Mouse (Mus musculus): ENCODE measurements around the gene Glrx2. TPM values are rescaled to one million over a fixed set of nuclear protein-coding genes. Genes with fewer than 3 reads are reported as not detected.

The Glrx2 gene
- polyA plus RNA-seq, 1 experiment from 2014 or later: 81.3 TPM

GRCm38 (mm10) chr1:143739361-143740350, 23.5 kb downstream of the Glrx2 start:
- Histone ChIP-seq H3K4me1 (ENCODE audit: control insufficient read depth, insufficient read depth, low read length) (peaks cover 5% of the 10 kb centered on the region), H3K4me3 (ENCODE audit: low read length) (peak overlapping the region; percentile 80), H3K4me2 (ENCODE audit: low read depth, low read length) (peak overlapping the region; percentile 90), H3K36me3 (ENCODE audit: control insufficient read depth, insufficient read depth, low read length) (peaks cover 8% of the 10 kb centered on the region; the same call in 1 of the 2 replicates), H3K27me3 (replicated peaks; ENCODE audit: control insufficient read depth, insufficient read depth, low read length) (no peaks in the 10 kb centered on the region), H3K9ac (ENCODE audit: low read depth, low read length) (peak overlapping the region; percentile 91), H3K9me3 (ENCODE audit: control insufficient read depth, low read length) (no peaks in the 10 kb centered on the region), H3K27ac (ENCODE audit: low read length) (peak overlapping the region; percentile 88)
- under 1% methylated on average over 66 of the region's 71 CpGs for WGBS
- peak; percentile 96 for ATAC-seq

DNA sequence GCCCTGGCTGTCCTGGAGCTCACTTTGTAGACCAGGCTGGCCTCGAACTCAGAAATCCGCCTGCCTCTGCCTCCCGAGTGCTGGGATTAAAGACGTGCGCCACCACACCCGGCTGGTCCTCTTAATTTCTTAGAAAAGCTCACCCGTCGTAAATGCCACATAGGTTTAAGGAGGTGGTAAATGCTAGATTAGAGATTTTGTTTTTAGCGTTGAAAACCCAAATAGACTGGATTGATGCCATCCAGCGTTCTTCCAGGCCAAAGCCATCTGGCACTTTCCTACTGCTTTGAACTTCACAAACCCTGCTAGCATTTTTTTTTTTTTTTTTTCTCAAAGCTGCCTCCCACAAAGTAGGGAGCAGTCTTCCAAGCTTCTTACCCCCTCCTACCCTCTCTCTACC, 24.4 kb downstream of the Glrx2 start:
- 88% methylated on average over 10 of the region's 10 CpGs for WGBS
- H3K4me2 ChIP-seq (ENCODE audit: low read depth, low read length): no peak overlapping the region
- H3K27me3 ChIP-seq (replicated peaks; ENCODE audit: control insufficient read depth, insufficient read depth, low read length): no peaks in the 10 kb centered on the region
- ATAC-seq: no peak
- H3K36me3 ChIP-seq (ENCODE audit: control insufficient read depth, insufficient read depth, low read length): peaks cover 12% of the 10 kb centered on the region; the same call in 1 of the 2 replicates
- H3K9ac ChIP-seq (ENCODE audit: low read depth, low read length): no peak overlapping the region
- peaks cover 5% of the 10 kb centered on the region for H3K4me1 ChIP-seq (ENCODE audit: control insufficient read depth, insufficient read depth, low read length)
- no peak overlapping the region for H3K4me3 ChIP-seq (ENCODE audit: low read length)
- H3K27ac ChIP-seq (ENCODE audit: low read length): no peak overlapping the region
- H3K9me3 ChIP-seq (ENCODE audit: control insufficient read depth, low read length): no peaks in the 10 kb centered on the region

GRCm38 (mm10) chr1:143741331-143741730, 25.2 kb downstream of the Glrx2 start:
- H3K36me3 ChIP-seq (ENCODE audit: control insufficient read depth, insufficient read depth, low read length): peaks cover 12% of the 10 kb centered on the region; the same call in 1 of the 2 replicates

GRCm38 (mm10) chr1:143742186-143742585, 26.0 kb downstream of the Glrx2 start:
- no peak overlapping the region for H3K4me2 ChIP-seq (ENCODE audit: low read depth, low read length)

More at GRCm38 (mm10) chr1:143741331-143741730, 25.2 kb downstream of the Glrx2 start:
- no peak for ATAC-seq
- Histone ChIP-seq H3K4me1 (ENCODE audit: control insufficient read depth, insufficient read depth, low read length) (peaks cover 5% of the 10 kb centered on the region), H3K4me3 (ENCODE audit: low read length) (no peak overlapping the region), H3K27me3 (replicated peaks; ENCODE audit: control insufficient read depth, insufficient read depth, low read length) (no peaks in the 10 kb centered on the region), H3K9ac (ENCODE audit: low read depth, low read length) (no peak overlapping the region), H3K9me3 (ENCODE audit: control insufficient read depth, low read length) (no peaks in the 10 kb centered on the region), H3K27ac (ENCODE audit: low read length) (no peak overlapping the region), H3K4me2 (ENCODE audit: low read depth, low read length) (no peak overlapping the region)
- 92% methylated on average over 5 of the region's 5 CpGs for WGBS

GRCm38 (mm10) chr1:143745871-143746270, 29.7 kb downstream of the Glrx2 start:
- Histone ChIP-seq H3K4me2 (ENCODE audit: low read depth, low read length) (no peak overlapping the region), H3K36me3 (ENCODE audit: control insufficient read depth, insufficient read depth, low read length) (peaks cover 12% of the 10 kb centered on the region; the same call in 1 of the 2 replicates), H3K27ac (ENCODE audit: low read length) (no peak overlapping the region), H3K9ac (ENCODE audit: low read depth, low read length) (no peak overlapping the region), H3K9me3 (ENCODE audit: control insufficient read depth, low read length) (no peaks in the 10 kb centered on the region), H3K4me3 (ENCODE audit: low read length) (no peak overlapping the region), H3K27me3 (replicated peaks; ENCODE audit: control insufficient read depth, insufficient read depth, low read length) (no peaks in the 10 kb centered on the region), H3K4me1 (ENCODE audit: control insufficient read depth, insufficient read depth, low read length) (no peaks in the 10 kb centered on the region)
- ATAC-seq: no peak
- 86% methylated on average over 10 of the region's 10 CpGs for WGBS

More at GRCm38 (mm10) chr1:143742186-143742585, 26.0 kb downstream of the Glrx2 start:
- peaks cover 12% of the 10 kb centered on the region; the same call in 1 of the 2 replicates for H3K36me3 ChIP-seq (ENCODE audit: control insufficient read depth, insufficient read depth, low read length)
- no peaks in the 10 kb centered on the region for H3K9me3 ChIP-seq (ENCODE audit: control insufficient read depth, low read length)
- no peaks in the 10 kb centered on the region for H3K27me3 ChIP-seq (replicated peaks; ENCODE audit: control insufficient read depth, insufficient read depth, low read length)
- H3K9ac ChIP-seq (ENCODE audit: low read depth, low read length): no peak overlapping the region
- 89% methylated on average over 6 of the region's 6 CpGs for WGBS
- no peak for ATAC-seq
- no peak overlapping the region for H3K27ac ChIP-seq (ENCODE audit: low read length)
- no peak overlapping the region for H3K4me3 ChIP-seq (ENCODE audit: low read length)
- peaks cover 5% of the 10 kb centered on the region for H3K4me1 ChIP-seq (ENCODE audit: control insufficient read depth, insufficient read depth, low read length)

- Histone ChIP-seq H3K27ac (ENCODE audit: low read length) (no peak overlapping the region), H3K27me3 (replicated peaks; ENCODE audit: control insufficient read depth, insufficient read depth, low read length) (no peaks in the 10 kb centered on the region), H3K4me3 (ENCODE audit: low read length) (no peak overlapping the region), H3K4me1 (ENCODE audit: control insufficient read depth, insufficient read depth, low read length) (no peaks in the 10 kb centered on the region), H3K36me3 (ENCODE audit: control insufficient read depth, insufficient read depth, low read length) (peaks cover 3% of the 10 kb centered on the region; the same call in 1 of the 2 replicates), H3K9me3 (ENCODE audit: control insufficient read depth, low read length) (no peaks in the 10 kb centered on the region), H3K9ac (ENCODE audit: low read depth, low read length) (no peak overlapping the region), H3K4me2 (ENCODE audit: low read depth, low read length) (no peak overlapping the region)
- no peak for ATAC-seq
- WGBS: 77% methylated on average over 8 of the region's 8 CpGs
Measured at GRCm38 (mm10) chr1:143762159-143762558, 46.0 kb downstream of the Glrx2 start.

DNA sequence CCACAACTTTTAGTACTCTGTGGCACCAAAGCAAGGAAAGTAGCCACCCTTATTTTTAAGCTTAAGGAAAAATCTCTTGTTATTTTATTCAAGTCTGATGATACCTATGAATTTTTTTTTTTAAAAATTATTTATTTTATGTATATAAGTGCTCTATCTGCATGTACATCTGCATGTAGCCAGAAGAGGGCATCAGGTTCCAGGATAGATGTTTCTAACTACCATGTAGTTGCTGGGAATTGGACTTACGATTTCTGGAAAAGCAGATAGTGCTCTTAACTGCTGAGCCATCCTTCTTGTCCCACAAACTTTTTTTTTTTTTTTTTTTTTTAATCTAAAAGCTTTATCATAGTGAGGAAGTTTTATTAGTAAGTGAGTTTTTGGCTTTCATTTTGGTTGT, 48.3 kb downstream of the Glrx2 start:
- no peaks in the 10 kb centered on the region for H3K9me3 ChIP-seq (ENCODE audit: control insufficient read depth, low read length)
- no peaks in the 10 kb centered on the region for H3K27me3 ChIP-seq (replicated peaks; ENCODE audit: control insufficient read depth, insufficient read depth, low read length)
- WGBS: 60% methylated on average over 1 of the region's 1 CpGs

GRCm38 (mm10) chr1:143765801-143766200, 49.7 kb downstream of the Glrx2 start:
- H3K27ac ChIP-seq (ENCODE audit: low read length): no peak overlapping the region
- no peak overlapping the region for H3K4me2 ChIP-seq (ENCODE audit: low read depth, low read length)
- H3K4me3 ChIP-seq (ENCODE audit: low read length): no peak overlapping the region
- no peaks in the 10 kb centered on the region for H3K27me3 ChIP-seq (replicated peaks; ENCODE audit: control insufficient read depth, insufficient read depth, low read length)
- no peak overlapping the region for H3K9ac ChIP-seq (ENCODE audit: low read depth, low read length)
- H3K4me1 ChIP-seq (ENCODE audit: control insufficient read depth, insufficient read depth, low read length): no peaks in the 10 kb centered on the region
- no peak for ATAC-seq
- WGBS: 83% methylated on average over 4 of the region's 4 CpGs
- no peaks in the 10 kb centered on the region for H3K36me3 ChIP-seq (ENCODE audit: control insufficient read depth, insufficient read depth, low read length)
- H3K9me3 ChIP-seq (ENCODE audit: control insufficient read depth, low read length): no peaks in the 10 kb centered on the region

More for the DNA sequence above, 48.3 kb downstream of the Glrx2 start:
- H3K27ac ChIP-seq (ENCODE audit: low read length): no peak overlapping the region
- no peaks in the 10 kb centered on the region for H3K4me1 ChIP-seq (ENCODE audit: control insufficient read depth, insufficient read depth, low read length)
- H3K9ac ChIP-seq (ENCODE audit: low read depth, low read length): no peak overlapping the region
- no peak overlapping the region for H3K4me3 ChIP-seq (ENCODE audit: low read length)
- H3K4me2 ChIP-seq (ENCODE audit: low read depth, low read length): no peak overlapping the region
- peaks cover 3% of the 10 kb centered on the region; the same call in 1 of the 2 replicates for H3K36me3 ChIP-seq (ENCODE audit: control insufficient read depth, insufficient read depth, low read length)
- ATAC-seq: no peak

DNA sequence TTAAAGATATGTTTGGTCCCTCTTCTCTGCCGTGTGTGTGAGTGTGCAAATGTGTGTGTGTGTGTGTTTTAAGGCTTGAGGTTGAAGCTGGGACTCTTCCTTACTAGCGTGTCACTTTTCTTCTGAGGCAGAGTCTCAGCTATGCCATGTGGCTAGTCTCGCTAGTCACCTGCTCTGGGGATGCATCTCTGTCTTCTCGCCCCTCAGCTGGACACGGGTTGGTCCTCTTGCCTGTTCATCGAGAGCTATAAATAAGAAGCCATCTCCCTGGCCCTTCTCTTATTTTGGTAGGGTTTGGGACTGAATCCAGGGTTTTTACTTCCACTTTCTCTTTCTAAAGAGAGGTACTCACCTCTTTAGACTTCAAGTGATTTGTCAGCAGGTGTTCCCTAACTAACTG, 50.1 kb downstream of the Glrx2 start:
- no peak overlapping the region for H3K27ac ChIP-seq (ENCODE audit: low read length)
- no peaks in the 10 kb centered on the region for H3K4me1 ChIP-seq (ENCODE audit: control insufficient read depth, insufficient read depth, low read length)
- H3K4me3 ChIP-seq (ENCODE audit: low read length): no peak overlapping the region
- no peaks in the 10 kb centered on the region for H3K9me3 ChIP-seq (ENCODE audit: control insufficient read depth, low read length)
- ATAC-seq: no peak
- no peaks in the 10 kb centered on the region for H3K27me3 ChIP-seq (replicated peaks; ENCODE audit: control insufficient read depth, insufficient read depth, low read length)
- no peak overlapping the region for H3K9ac ChIP-seq (ENCODE audit: low read depth, low read length)
- 86% methylated on average over 6 of the region's 6 CpGs for WGBS
- H3K36me3 ChIP-seq (ENCODE audit: control insufficient read depth, insufficient read depth, low read length): no peaks in the 10 kb centered on the region
- no peak overlapping the region for H3K4me2 ChIP-seq (ENCODE audit: low read depth, low read length)

All from intestine, embryonic 16.5 days (tissue).